Mouse (Mus musculus) hindbrain, embryonic 13.5 days (tissue): ENCODE measurements around the gene Vps9d1. TPM values are rescaled to one million over a fixed set of nuclear protein-coding genes. Genes with fewer than 3 reads are reported as not detected.

ENCODE experiments used
- ATAC-seq: fragments of 200-750 bp; cut with Nextera tagmentation; 2 replicates; pipeline ENCODE4 v1.8.0; 2017; ENCODE audit warnings: moderate TSS enrichment; ENCODE audit not compliant: low FRiP score
- H3K27ac ChIP-seq: fragments of 300-500 bp; sonication (generic); 2 replicates; pipeline ENCODE4 v1.5.1; 2015; ENCODE audit warnings: inconsistent platforms, mild to moderate bottlenecking, moderate library complexity
- H3K27me3 ChIP-seq: fragments of 300-500 bp; sonication (generic); 2 replicates; pipeline ENCODE4 v1.6.1; 2015; ENCODE audit warnings: mild to moderate bottlenecking, inconsistent platforms
- H3K36me3 ChIP-seq: fragments of 300-500 bp; sonication (generic); 2 replicates; pipeline ENCODE4 v1.6.1; 2015; ENCODE audit warnings: mild to moderate bottlenecking, inconsistent platforms
- H3K4me1 ChIP-seq: fragments of 300-500 bp; sonication (generic); replicated peaks from 2 replicates; pipeline ENCODE4 v1.6.1; 2015; ENCODE audit warnings: inconsistent platforms
- H3K4me2 ChIP-seq: fragments of 300-500 bp; sonication (generic); 2 replicates; pipeline ENCODE4 v1.6.1; 2015; ENCODE audit warnings: inconsistent platforms, mild to moderate bottlenecking, moderate library complexity
- H3K4me3 ChIP-seq: fragments of 300-500 bp; sonication (generic); 2 replicates; pipeline ENCODE4 v1.5.1; 2015; ENCODE audit warnings: mild to moderate bottlenecking, inconsistent platforms
- H3K9ac ChIP-seq: fragments of 300-500 bp; sonication (generic); 2 replicates; pipeline ENCODE4 v1.6.1; 2015; ENCODE audit warnings: mild to moderate bottlenecking, inconsistent platforms
- H3K9me3 ChIP-seq: fragments of 300-500 bp; sonication (generic); 2 replicates; pipeline ENCODE4 v1.6.1; 2016; ENCODE audit warnings: inconsistent platforms
- WGBS: fragments of 180-500 bp; shearing (Covaris S2); methylation state at CpG from one replicate; pipeline ENCODE4 v1.1.7; 2015; 5-methylcytosine and 5-hydroxymethylcytosine counted together
- polyA plus RNA-seq: library from polyadenylated mRNA; unstranded; fragments of >200 nt; fragmentation: Nextera tagmentation; extraction: Ambion mirVana; gene quantifications from 2 replicates; pipeline ENCODE4 v1.2.1, GENCODE M21; 2015

Gene Vps9d1
- polyA plus RNA-seq, 1 experiment from 2014 or later, result 51.1 TPM

GRCm38 (mm10) chr8:123248596-123248995, 5.6 kb downstream of the Vps9d1 start:
- Histone ChIP-seq H3K36me3 (peaks cover 85% of the 10 kb centered on the region), H3K9me3 (no peaks in the 10 kb centered on the region), H3K9ac (no peak overlapping the region), H3K27me3 (no peaks in the 10 kb centered on the region), H3K4me1 (peaks cover 13% of the 10 kb centered on the region), H3K4me3 (no peak overlapping the region), H3K27ac (no peak overlapping the region), H3K4me2 (no peak overlapping the region)
- 93% methylated on average over 8 of the region's 8 CpGs for WGBS
- ATAC-seq, result no peak

GRCm38 (mm10) chr8:123247748-123248147, 6.4 kb downstream of the Vps9d1 start:
- 96% methylated on average over 6 of the region's 6 CpGs for WGBS
- Histone ChIP-seq H3K27me3 (no peaks in the 10 kb centered on the region), H3K4me3 (no peak overlapping the region), H3K27ac (no peak overlapping the region), H3K4me2 (no peak overlapping the region), H3K9me3 (no peaks in the 10 kb centered on the region), H3K9ac (0 out of 2 replicates have a peak overlapping the region, but pooled peaks have one; percentile 1), H3K36me3 (peaks cover 93% of the 10 kb centered on the region), H3K4me1 (peaks cover 6% of the 10 kb centered on the region)
- no peak for ATAC-seq

- H3K4me3 ChIP-seq, result no peak overlapping the region
- H3K36me3 ChIP-seq, result peaks cover 88% of the 10 kb centered on the region
- no peaks in the 10 kb centered on the region for H3K9me3 ChIP-seq
- H3K4me2 ChIP-seq, result no peak overlapping the region
- H3K27me3 ChIP-seq, result no peaks in the 10 kb centered on the region
- no peak overlapping the region for H3K9ac ChIP-seq
- WGBS, result 91% methylated on average over 12 of the region's 12 CpGs
- no peaks in the 10 kb centered on the region for H3K4me1 ChIP-seq
- no peak overlapping the region for H3K27ac ChIP-seq
- no peak for ATAC-seq
Measured at GRCm38 (mm10) chr8:123245543-123245942, 8.6 kb downstream of the Vps9d1 start.

GRCm38 (mm10) chr8:123244382-123244781, 9.8 kb downstream of the Vps9d1 start:
- peaks cover 78% of the 10 kb centered on the region for H3K36me3 ChIP-seq
- WGBS, result 95% methylated on average over 4 of the region's 4 CpGs
- no peak overlapping the region for H3K4me2 ChIP-seq
- H3K9ac ChIP-seq, result no peak overlapping the region
- H3K27ac ChIP-seq, result no peak overlapping the region
- no peak overlapping the region for H3K4me3 ChIP-seq
- no peaks in the 10 kb centered on the region for H3K9me3 ChIP-seq
- no peaks in the 10 kb centered on the region for H3K27me3 ChIP-seq
- H3K4me1 ChIP-seq, result no peaks in the 10 kb centered on the region
- ATAC-seq, result no peak

- Histone ChIP-seq H3K9me3 (no peaks in the 10 kb centered on the region), H3K4me3 (no peak overlapping the region), H3K4me2 (no peak overlapping the region), H3K27me3 (no peaks in the 10 kb centered on the region), H3K4me1 (no peaks in the 10 kb centered on the region), H3K36me3 (peaks cover 64% of the 10 kb centered on the region), H3K27ac (no peak overlapping the region), H3K9ac (no peak overlapping the region)
- ATAC-seq, result no peak
- WGBS, result 76% methylated on average over 11 of the region's 11 CpGs
Measured at GRCm38 (mm10) chr8:123243053-123243452, 11.1 kb downstream of the Vps9d1 start.

GRCm38 (mm10) chr8:123242107-123242923, 11.8 kb downstream of the Vps9d1 start:
- no peak overlapping the region for H3K4me3 ChIP-seq
- H3K27me3 ChIP-seq, result peaks cover under 1% of the 10 kb centered on the region; the same call in 1 of the 2 replicates
- no peak for ATAC-seq
- no peak overlapping the region for H3K9ac ChIP-seq
- WGBS, result 90% methylated on average over 7 of the region's 7 CpGs
- no peaks in the 10 kb centered on the region for H3K4me1 ChIP-seq
- no peaks in the 10 kb centered on the region for H3K9me3 ChIP-seq
- H3K4me2 ChIP-seq, result no peak overlapping the region
- peaks cover 57% of the 10 kb centered on the region for H3K36me3 ChIP-seq
- H3K27ac ChIP-seq, result no peak overlapping the region

GRCm38 (mm10) chr8:123239398-123239797, 14.8 kb downstream of the Vps9d1 start:
- Histone ChIP-seq H3K4me3 (no peak overlapping the region), H3K27ac (no peak overlapping the region), H3K4me2 (no peak overlapping the region), H3K27me3 (peaks cover 29% of the 10 kb centered on the region), H3K9ac (no peak overlapping the region), H3K9me3 (no peaks in the 10 kb centered on the region), H3K36me3 (peaks cover 28% of the 10 kb centered on the region), H3K4me1 (peaks cover 21% of the 10 kb centered on the region)
- 82% methylated on average over 10 of the region's 10 CpGs for WGBS
- ATAC-seq, result no peak

- Histone ChIP-seq H3K9me3 (no peaks in the 10 kb centered on the region), H3K9ac (peak within 1 kb of the TSS; percentile 73), H3K27me3 (peaks cover 45% of the 10 kb centered on the region), H3K36me3 (no peaks in the 10 kb centered on the region; the same call in 1 of the 2 replicates), H3K4me1 (peaks cover 34% of the 10 kb centered on the region), H3K4me2 (peak within 1 kb of the TSS; percentile 77), H3K27ac (no peak within 1 kb of the TSS), H3K4me3 (peak within 1 kb of the TSS; percentile 47)
- peak; percentile 77 for ATAC-seq
- WGBS, result 2% methylated on average over 57 of the region's 57 CpGs
Measured at GRCm38 (mm10) chr8:123235520-123236497, 18.3 kb downstream of the Vps9d1 start, which contains the start of gene Spata2l. Gene Spata2l, minus strand, starts transcription at chr8:123236233.

GRCm38 (mm10) chr8:123234918-123235519, 19.1 kb downstream of the Vps9d1 start:
- peak overlapping the region; percentile 47 for H3K4me3 ChIP-seq
- ATAC-seq, result peak; percentile 17; the same call in 1 of the 2 replicates
- 37% methylated on average over 13 of the region's 13 CpGs for WGBS
- H3K4me2 ChIP-seq, result peak overlapping the region; percentile 77
- H3K9me3 ChIP-seq, result no peaks in the 10 kb centered on the region
- peaks cover 34% of the 10 kb centered on the region for H3K4me1 ChIP-seq
- no peak overlapping the region for H3K27ac ChIP-seq
- H3K36me3 ChIP-seq, result peaks cover 4% of the 10 kb centered on the region
- peaks cover 45% of the 10 kb centered on the region for H3K27me3 ChIP-seq
- H3K9ac ChIP-seq, result peak overlapping the region; percentile 73

GRCm38 (mm10) chr8:123233760-123234159, 20.4 kb downstream of the Vps9d1 start:
- no peaks in the 10 kb centered on the region for H3K9me3 ChIP-seq
- H3K4me2 ChIP-seq, result no peak overlapping the region
- H3K27ac ChIP-seq, result no peak overlapping the region
- H3K9ac ChIP-seq, result 0 out of 2 replicates have a peak overlapping the region, but pooled peaks have one; percentile 29
- H3K4me3 ChIP-seq, result no peak overlapping the region
- ATAC-seq, result no peak
- peaks cover 45% of the 10 kb centered on the region for H3K27me3 ChIP-seq
- peaks cover 34% of the 10 kb centered on the region for H3K4me1 ChIP-seq
- WGBS, result 83% methylated on average over 11 of the region's 11 CpGs
- H3K36me3 ChIP-seq, result peaks cover 14% of the 10 kb centered on the region

- Histone ChIP-seq H3K4me2 (no peak overlapping the region), H3K27ac (no peak overlapping the region), H3K27me3 (peaks cover 45% of the 10 kb centered on the region), H3K4me3 (no peak overlapping the region), H3K9me3 (no peaks in the 10 kb centered on the region), H3K36me3 (peaks cover 19% of the 10 kb centered on the region), H3K9ac (peak overlapping the region; percentile 29; the same call in 1 of the 2 replicates), H3K4me1 (peaks cover 34% of the 10 kb centered on the region)
- WGBS, result 53% methylated on average over 13 of the region's 13 CpGs
- ATAC-seq, result no peak
Measured at GRCm38 (mm10) chr8:123233300-123233699, 20.8 kb downstream of the Vps9d1 start.

GRCm38 (mm10) chr8:123232553-123232952, 21.6 kb downstream of the Vps9d1 start:
- Histone ChIP-seq H3K9ac (no peak overlapping the region), H3K27me3 (peaks cover 45% of the 10 kb centered on the region), H3K4me1 (peaks cover 34% of the 10 kb centered on the region), H3K27ac (no peak overlapping the region), H3K9me3 (no peaks in the 10 kb centered on the region), H3K4me2 (no peak overlapping the region), H3K36me3 (peaks cover 24% of the 10 kb centered on the region), H3K4me3 (no peak overlapping the region)
- WGBS, result 45% methylated on average over 7 of the region's 7 CpGs
- no peak for ATAC-seq
